Mouse (Mus musculus): ENCODE measurements around the gene Crip2. TPM values are rescaled to one million over a fixed set of nuclear protein-coding genes. Genes with fewer than 3 reads are reported as not detected.

The Crip2 gene
- polyA plus RNA-seq, 1 experiment from 2014 or later, result 239 TPM

- H3K4me1 ChIP-seq (ENCODE audit: control insufficient read depth, insufficient read depth, low read length), result peaks cover 10% of the 10 kb centered on the region
- no peaks in the 10 kb centered on the region for H3K9me3 ChIP-seq (ENCODE audit: control insufficient read depth, low read length)
- H3K4me3 ChIP-seq (ENCODE audit: low read depth, low read length), result peak overlapping the region; percentile 52
- ATAC-seq (ENCODE audit: low read depth), result no peak
- H3K27ac ChIP-seq (ENCODE audit: low read depth, low read length), result no peak overlapping the region
- H3K36me3 ChIP-seq (ENCODE audit: control insufficient read depth, insufficient read depth, low read length), result no peaks in the 10 kb centered on the region
- peak overlapping the region; percentile 39 for H3K9ac ChIP-seq (replicated peaks; ENCODE audit: low read depth, low read length)
- H3K4me2 ChIP-seq (ENCODE audit: low read depth, low read length), result peak overlapping the region; percentile 67
- H3K27me3 ChIP-seq (ENCODE audit: control insufficient read depth, insufficient read depth, low read length), result no peaks in the 10 kb centered on the region
- WGBS, result under 1% methylated on average over 23 of the region's 23 CpGs
These were observed 16.5 kb downstream of the Crip2 start for GRCm38 (mm10) chr12:113156540-113156929.

GRCm38 (mm10) chr12:113157002-113157401, 17.0 kb downstream of the Crip2 start:
- WGBS, result 37% methylated on average over 8 of the region's 8 CpGs
- Histone ChIP-seq H3K4me3 (ENCODE audit: low read depth, low read length) (peak overlapping the region; percentile 52; the same call in 1 of the 2 replicates), H3K27me3 (ENCODE audit: control insufficient read depth, insufficient read depth, low read length) (no peaks in the 10 kb centered on the region), H3K27ac (ENCODE audit: low read depth, low read length) (no peak overlapping the region), H3K36me3 (ENCODE audit: control insufficient read depth, insufficient read depth, low read length) (no peaks in the 10 kb centered on the region), H3K4me2 (ENCODE audit: low read depth, low read length) (peak overlapping the region; percentile 67), H3K4me1 (ENCODE audit: control insufficient read depth, insufficient read depth, low read length) (peaks cover 7% of the 10 kb centered on the region), H3K9ac (replicated peaks; ENCODE audit: low read depth, low read length) (no peak overlapping the region), H3K9me3 (ENCODE audit: control insufficient read depth, low read length) (no peaks in the 10 kb centered on the region)
- ATAC-seq (ENCODE audit: low read depth), result no peak

- Histone ChIP-seq H3K36me3 (ENCODE audit: control insufficient read depth, insufficient read depth, low read length) (no peaks in the 10 kb centered on the region), H3K27me3 (ENCODE audit: control insufficient read depth, insufficient read depth, low read length) (no peaks in the 10 kb centered on the region), H3K4me3 (ENCODE audit: low read depth, low read length) (no peak overlapping the region), H3K27ac (ENCODE audit: low read depth, low read length) (no peak overlapping the region), H3K4me1 (ENCODE audit: control insufficient read depth, insufficient read depth, low read length) (peaks cover 7% of the 10 kb centered on the region), H3K4me2 (ENCODE audit: low read depth, low read length) (no peak overlapping the region), H3K9me3 (ENCODE audit: control insufficient read depth, low read length) (no peaks in the 10 kb centered on the region), H3K9ac (replicated peaks; ENCODE audit: low read depth, low read length) (no peak overlapping the region)
- no peak for ATAC-seq (ENCODE audit: low read depth)
- 93% methylated on average over 8 of the region's 8 CpGs for WGBS
These were observed 17.5 kb downstream of the Crip2 start for GRCm38 (mm10) chr12:113157521-113157920.

GRCm38 (mm10) chr12:113157971-113158370, 17.9 kb downstream of the Crip2 start:
- no peak overlapping the region for H3K4me2 ChIP-seq (ENCODE audit: low read depth, low read length)

GRCm38 (mm10) chr12:113163561-113164006, 23.5 kb downstream of the Crip2 start:
- Histone ChIP-seq H3K4me2 (ENCODE audit: low read depth, low read length) (no peak overlapping the region), H3K27ac (ENCODE audit: low read depth, low read length) (peak overlapping the region; percentile 78), H3K4me1 (ENCODE audit: control insufficient read depth, insufficient read depth, low read length) (no peaks in the 10 kb centered on the region), H3K27me3 (ENCODE audit: control insufficient read depth, insufficient read depth, low read length) (no peaks in the 10 kb centered on the region), H3K4me3 (ENCODE audit: low read depth, low read length) (no peak overlapping the region), H3K9ac (replicated peaks; ENCODE audit: low read depth, low read length) (no peak overlapping the region), H3K36me3 (ENCODE audit: control insufficient read depth, insufficient read depth, low read length) (no peaks in the 10 kb centered on the region; the same call in 1 of the 2 replicates), H3K9me3 (ENCODE audit: control insufficient read depth, low read length) (no peaks in the 10 kb centered on the region)
- peak; percentile 80 for ATAC-seq (ENCODE audit: low read depth)
- WGBS, result 72% methylated on average over 11 of the region's 11 CpGs

More at GRCm38 (mm10) chr12:113157971-113158370, 17.9 kb downstream of the Crip2 start:
- Histone ChIP-seq H3K9me3 (ENCODE audit: control insufficient read depth, low read length) (no peaks in the 10 kb centered on the region), H3K27me3 (ENCODE audit: control insufficient read depth, insufficient read depth, low read length) (no peaks in the 10 kb centered on the region), H3K9ac (replicated peaks; ENCODE audit: low read depth, low read length) (no peak overlapping the region), H3K4me1 (ENCODE audit: control insufficient read depth, insufficient read depth, low read length) (peaks cover 7% of the 10 kb centered on the region), H3K36me3 (ENCODE audit: control insufficient read depth, insufficient read depth, low read length) (no peaks in the 10 kb centered on the region), H3K27ac (ENCODE audit: low read depth, low read length) (no peak overlapping the region), H3K4me3 (ENCODE audit: low read depth, low read length) (no peak overlapping the region)
- ATAC-seq (ENCODE audit: low read depth), result no peak
- 93% methylated on average over 8 of the region's 8 CpGs for WGBS

- H3K36me3 ChIP-seq (ENCODE audit: control insufficient read depth, insufficient read depth, low read length), result no peaks in the 10 kb centered on the region; the same call in 1 of the 2 replicates
- H3K9ac ChIP-seq (replicated peaks; ENCODE audit: low read depth, low read length), result no peak overlapping the region
- no peaks in the 10 kb centered on the region for H3K4me1 ChIP-seq (ENCODE audit: control insufficient read depth, insufficient read depth, low read length)
- no peak overlapping the region for H3K4me3 ChIP-seq (ENCODE audit: low read depth, low read length)
- ATAC-seq (ENCODE audit: low read depth), result no peak
- no peaks in the 10 kb centered on the region for H3K27me3 ChIP-seq (ENCODE audit: control insufficient read depth, insufficient read depth, low read length)
- WGBS, result 85% methylated on average over 9 of the region's 9 CpGs
- H3K9me3 ChIP-seq (ENCODE audit: control insufficient read depth, low read length), result no peaks in the 10 kb centered on the region
- H3K4me2 ChIP-seq (ENCODE audit: low read depth, low read length), result no peak overlapping the region
- no peak overlapping the region for H3K27ac ChIP-seq (ENCODE audit: low read depth, low read length)
These were observed 28.0 kb downstream of the Crip2 start for GRCm38 (mm10) chr12:113168031-113168536.

GRCm38 (mm10) chr12:113176960-113177725, 37.1 kb downstream of the Crip2 start:
- no peak for ATAC-seq (ENCODE audit: low read depth)
- Histone ChIP-seq H3K36me3 (ENCODE audit: control insufficient read depth, insufficient read depth, low read length) (no peaks in the 10 kb centered on the region), H3K4me2 (ENCODE audit: low read depth, low read length) (no peak overlapping the region), H3K27ac (ENCODE audit: low read depth, low read length) (no peak overlapping the region), H3K4me3 (ENCODE audit: low read depth, low read length) (no peak overlapping the region), H3K9me3 (ENCODE audit: control insufficient read depth, low read length) (no peaks in the 10 kb centered on the region), H3K9ac (replicated peaks; ENCODE audit: low read depth, low read length) (no peak overlapping the region), H3K27me3 (ENCODE audit: control insufficient read depth, insufficient read depth, low read length) (no peaks in the 10 kb centered on the region), H3K4me1 (ENCODE audit: control insufficient read depth, insufficient read depth, low read length) (no peaks in the 10 kb centered on the region)
- 92% methylated on average over 18 of the region's 18 CpGs for WGBS

GRCm38 (mm10) chr12:113181020-113181419, 41.0 kb downstream of the Crip2 start:
- H3K36me3 ChIP-seq (ENCODE audit: control insufficient read depth, insufficient read depth, low read length), result no peaks in the 10 kb centered on the region
- no peaks in the 10 kb centered on the region for H3K9me3 ChIP-seq (ENCODE audit: control insufficient read depth, low read length)
- H3K27me3 ChIP-seq (ENCODE audit: control insufficient read depth, insufficient read depth, low read length), result 0 out of 2 replicates have a peak, but pooled peaks cover 2% of the 10 kb centered on the region
- no peak for ATAC-seq (ENCODE audit: low read depth)
- H3K4me3 ChIP-seq (ENCODE audit: low read depth, low read length), result no peak overlapping the region
- 72% methylated on average over 4 of the region's 4 CpGs for WGBS
- H3K4me1 ChIP-seq (ENCODE audit: control insufficient read depth, insufficient read depth, low read length), result no peaks in the 10 kb centered on the region; the same call in 1 of the 2 replicates
- no peak overlapping the region for H3K27ac ChIP-seq (ENCODE audit: low read depth, low read length)
- H3K4me2 ChIP-seq (ENCODE audit: low read depth, low read length), result no peak overlapping the region
- no peak overlapping the region for H3K9ac ChIP-seq (replicated peaks; ENCODE audit: low read depth, low read length)

- Histone ChIP-seq H3K27ac (ENCODE audit: low read depth, low read length) (no peak overlapping the region), H3K4me2 (ENCODE audit: low read depth, low read length) (no peak overlapping the region), H3K4me1 (ENCODE audit: control insufficient read depth, insufficient read depth, low read length) (peaks cover 12% of the 10 kb centered on the region), H3K4me3 (ENCODE audit: low read depth, low read length) (no peak overlapping the region), H3K27me3 (ENCODE audit: control insufficient read depth, insufficient read depth, low read length) (0 out of 2 replicates have a peak, but pooled peaks cover 2% of the 10 kb centered on the region), H3K36me3 (ENCODE audit: control insufficient read depth, insufficient read depth, low read length) (0 out of 2 replicates have a peak, but pooled peaks cover 3% of the 10 kb centered on the region), H3K9ac (replicated peaks; ENCODE audit: low read depth, low read length) (no peak overlapping the region), H3K9me3 (ENCODE audit: control insufficient read depth, low read length) (no peaks in the 10 kb centered on the region)
- 65% methylated on average over 5 of the region's 5 CpGs for WGBS
- no peak for ATAC-seq (ENCODE audit: low read depth)
These were observed 44.9 kb downstream of the Crip2 start for GRCm38 (mm10) chr12:113184945-113185344.

All from neural tube, embryonic 14.5 days (tissue).